ENCODE assay signal across 28 mouse cellular contexts in the genomic region with DNA sequence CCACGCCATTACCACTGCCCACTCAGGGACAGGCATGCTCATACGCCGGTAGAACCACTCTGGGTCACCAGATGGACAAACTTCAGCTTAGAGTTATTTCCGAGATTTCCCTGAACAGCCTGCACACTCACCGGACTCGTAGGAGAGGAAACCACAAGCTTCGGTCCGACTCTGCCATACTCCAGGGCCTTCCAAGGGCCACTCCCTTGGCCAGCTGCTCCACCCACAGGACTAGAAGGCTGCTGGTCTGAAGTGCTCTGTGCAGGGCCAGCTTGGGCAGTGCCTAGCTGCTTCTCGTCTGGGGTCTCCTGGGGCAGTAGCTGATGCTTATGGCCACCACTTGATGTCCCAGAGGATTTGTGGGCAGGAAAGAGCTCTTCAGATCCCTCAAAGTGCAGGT. TPM values are rescaled to one million over a fixed set of nuclear protein-coding genes. Genes with fewer than 3 reads are reported as not detected.
DNase-seq lines count a peak whose midpoint lies in the region; ATAC-seq and TF ChIP-seq lines count a peak whose summit lies in the region.
"Had no signal": no experiment of that assay in that cellular context is flagged by ENCODE, and none has a peak within 500 bp of the region (broad histone marks: within the 10 kb centered on the region; RNA-seq: fewer than 3 reads in every experiment).

No protein-coding gene starts in this region.

- 64% methylated on average over 9 of the region's 9 CpGs for WGBS in lung, embryonic 14.5 days
- WGBS in stomach, postnatal 0 days = 62% methylated on average over 9 of the region's 9 CpGs
- WGBS in midbrain, embryonic 16.5 days = 93% methylated on average over 9 of the region's 9 CpGs

- H3ac ChIP-seq in C2C12 (ENCODE audit: control insufficient read depth, insufficient read length, low read depth) = peak overlapping the region; percentile 19

- intact Hi-C loops in gastrocnemius, postnatal 36 days (cut with DNase I) = no loop called here

- TF ChIP-seq EP300 in stomach, postnatal 0 days (optimal IDR thresholded peaks at IDR 0.05) = no peak

- H3K9ac ChIP-seq in lung, embryonic 14.5 days = no peak overlapping the region
- H3K9ac ChIP-seq in stomach, postnatal 0 days (ENCODE audit: low read length) = no peak overlapping the region
- no peak overlapping the region for H3K9ac ChIP-seq in midbrain, embryonic 16.5 days (ENCODE audit: low read depth, low read length)
- H3K9ac ChIP-seq: heart, embryonic 13.5 days; kidney, embryonic 15.5 days; limb, embryonic 15.5 days; liver, embryonic 13.5 days; neural tube, embryonic 13.5 days had no signal

- no peaks in the 10 kb centered on the region for H3K9me3 ChIP-seq in lung, embryonic 14.5 days (ENCODE audit: low read depth, low read length)
- H3K9me3 ChIP-seq in stomach, postnatal 0 days (ENCODE audit: control insufficient read depth, low read length) = no peaks in the 10 kb centered on the region
- H3K9me3 ChIP-seq in midbrain, embryonic 16.5 days (replicated peaks; ENCODE audit: control insufficient read depth, low read length, poor library complexity, severe bottlenecking) = no peaks in the 10 kb centered on the region
- H3K9me3 ChIP-seq: heart, embryonic 13.5 days; hindbrain, embryonic 10.5 days; kidney, embryonic 15.5 days; limb, embryonic 10.5 days; limb, embryonic 15.5 days; liver, embryonic 13.5 days; neural tube, embryonic 13.5 days had no signal

- H3K27me3 ChIP-seq in C2C12 (ENCODE audit: control insufficient read depth, insufficient read depth, insufficient read length) = no peaks in the 10 kb centered on the region
- H3K27me3 ChIP-seq in lung, embryonic 14.5 days (ENCODE audit: insufficient read depth, low read length) = no peaks in the 10 kb centered on the region
- H3K27me3 ChIP-seq in stomach, postnatal 0 days (ENCODE audit: control insufficient read depth, insufficient read depth, low read length) = no peaks in the 10 kb centered on the region
- no peaks in the 10 kb centered on the region for H3K27me3 ChIP-seq in midbrain, embryonic 16.5 days (ENCODE audit: control insufficient read depth, insufficient read depth, low read depth, low read length)
- H3K27me3 ChIP-seq: CH12.LX; heart, embryonic 13.5 days; kidney, embryonic 15.5 days; limb, embryonic 15.5 days; liver, embryonic 13.5 days; neural tube, embryonic 13.5 days; Patski had no signal

- H3K79me3 ChIP-seq in C2C12 (ENCODE audit: low read depth) = peaks cover 10% of the 10 kb centered on the region

- peaks cover 34% of the 10 kb centered on the region for H3K79me2 ChIP-seq in C2C12 (ENCODE audit: control insufficient read depth, insufficient read depth)

- no peak overlapping the region for H3K4me2 ChIP-seq in lung, embryonic 14.5 days
- no peak overlapping the region for H3K4me2 ChIP-seq in stomach, postnatal 0 days (replicated peaks; ENCODE audit: low read depth)
- no peak overlapping the region for H3K4me2 ChIP-seq in midbrain, embryonic 16.5 days (ENCODE audit: low read length)
- H3K4me2 ChIP-seq: heart, embryonic 13.5 days; kidney, embryonic 15.5 days; limb, embryonic 15.5 days; liver, embryonic 13.5 days; neural tube, embryonic 13.5 days had no signal

- peak overlapping the region; percentile 10; the same call in 1 of the 2 replicates for H3K27ac ChIP-seq in lung, embryonic 14.5 days (ENCODE audit: low read depth)
- peak overlapping the region; percentile 40 for H3K27ac ChIP-seq in stomach, postnatal 0 days (replicated peaks)
- H3K27ac ChIP-seq in midbrain, embryonic 16.5 days (ENCODE audit: low read length) = no peak overlapping the region
- H3K27ac ChIP-seq: gastrocnemius, adult 2 months; heart, adult 2 months; heart, embryonic 13.5 days; hindbrain, embryonic 10.5 days; kidney, embryonic 15.5 days; limb, embryonic 10.5 days; limb, embryonic 15.5 days; liver, embryonic 13.5 days; neural tube, embryonic 13.5 days had no signal

- TF ChIP-seq CTCF in C2C12 (IDR thresholded peaks at IDR 0.05; ENCODE audit: control insufficient read depth, insufficient read depth, insufficient read length) = no peak
- no peak for TF ChIP-seq CTCF in lung, embryonic 14.5 days (IDR thresholded peaks at IDR 0.05; ENCODE audit: low read depth)
- no peak for TF ChIP-seq CTCF in stomach, postnatal 0 days (IDR thresholded peaks at IDR 0.05; ENCODE audit: low read depth)

- peak overlapping the region; percentile 3 for H3K4me3 ChIP-seq in C2C12 (ENCODE audit: insufficient read depth, poor library complexity, severe bottlenecking)
- no peak overlapping the region for H3K4me3 ChIP-seq in lung, embryonic 14.5 days (ENCODE audit: low read depth, low read length)
- no peak overlapping the region for H3K4me3 ChIP-seq in stomach, postnatal 0 days (ENCODE audit: low read depth, low read length)
- H3K4me3 ChIP-seq in midbrain, embryonic 16.5 days (ENCODE audit: low read depth, low read length) = no peak overlapping the region
- H3K4me3 ChIP-seq: erythroblast, embryonic 14.5 days; gastrocnemius, adult 2 months; heart, adult 2 months; heart, embryonic 13.5 days; hindbrain, embryonic 10.5 days; kidney, embryonic 15.5 days; limb, embryonic 10.5 days; limb, embryonic 15.5 days; liver, embryonic 13.5 days; neural tube, embryonic 13.5 days had no signal

- no peak for DNase-seq in lung, embryonic 14.5 days
- DNase-seq in lung, postnatal 14 days = peak; percentile 46
- DNase-seq in stomach, postnatal 0 days (ENCODE audit: low spot score) = peak; percentile 55
- no peak for DNase-seq in gastrocnemius, postnatal 36 days
- no peak for DNase-seq in cerebellum, adult 18-20 months
- DNase-seq: adrenal gland, postnatal 10 days; B cell, adult 2 months; cerebellum, postnatal 10 days; gastrocnemius, adult 2 months; heart, adult 2 months; heart, postnatal 10 days; kidney, adult 18-20 months; kidney, postnatal 25 days; liver, embryonic 13.5 days; midbrain, embryonic 14.5 days had no signal

- H3K36me3 ChIP-seq in C2C12 (ENCODE audit: control insufficient read depth, insufficient read depth) = peaks cover 11% of the 10 kb centered on the region
- H3K36me3 ChIP-seq in lung, embryonic 14.5 days (ENCODE audit: insufficient read depth) = peaks cover 10% of the 10 kb centered on the region; the same call in 1 of the 2 replicates
- no peaks in the 10 kb centered on the region; the same call in 1 of the 2 replicates for H3K36me3 ChIP-seq in stomach, postnatal 0 days (ENCODE audit: control insufficient read depth, insufficient read depth, low read length)
- peaks cover 8% of the 10 kb centered on the region for H3K36me3 ChIP-seq in midbrain, embryonic 16.5 days (ENCODE audit: control insufficient read depth, insufficient read depth, low read length)

- H3K4me1 ChIP-seq in lung, embryonic 14.5 days (ENCODE audit: insufficient read depth) = no peaks in the 10 kb centered on the region; the same call in none of the 2 replicates
- H3K4me1 ChIP-seq in stomach, postnatal 0 days (replicated peaks; ENCODE audit: control insufficient read depth, insufficient read depth) = peaks cover 5% of the 10 kb centered on the region; the same call in 1 of the 2 replicates
- no peaks in the 10 kb centered on the region for H3K4me1 ChIP-seq in midbrain, embryonic 16.5 days (ENCODE audit: control insufficient read depth, insufficient read depth, low read length)
- H3K4me1 ChIP-seq: limb, embryonic 15.5 days; neural tube, embryonic 13.5 days had no signal

- no peak for ATAC-seq in lung, embryonic 14.5 days (ENCODE audit: insufficient read depth)
- ATAC-seq in stomach, postnatal 0 days (ENCODE audit: low FRiP score, low TSS enrichment) = peak; percentile 42; the same call in 1 of the 2 replicates
- no peak for ATAC-seq in midbrain, embryonic 16.5 days
- ATAC-seq: forebrain, embryonic 16.5 days; hindbrain, embryonic 16.5 days; Patski had no signal

TF ChIP-seq in C2C12, 6 proteins besides CTCF, POLR2A, EP300 and RAD21:
- TF ChIP-seq MYOG (IDR thresholded peaks at IDR 0.05; ENCODE audit: control insufficient read depth, extremely low read depth, insufficient read length) = no peak
- no peak for TF ChIP-seq USF1 (IDR thresholded peaks at IDR 0.05; ENCODE audit: low read depth)
- peak; percentile 43 for TF ChIP-seq MYOD1 (IDR thresholded peaks at IDR 0.05; ENCODE audit: control insufficient read depth, insufficient read length, low read depth)
- no peak for TF ChIP-seq CEBPB (IDR thresholded peaks at IDR 0.05; ENCODE audit: low read depth)
TF ChIP-seq in C2C12: peak in this region for 1.

RNA-seq across cellular contexts. Expression of gene Arhgap27, which starts 23.3 kb away (rescaled TPM):
- polyA plus RNA-seq in C2C12 (2012; fragmentation: generic; extraction: Trizol) = 0.19 TPM
- polyA plus RNA-seq in lung, embryonic 14.5 days (2014; fragmentation: Nextera tagmentation; extraction: Ambion mirVana) = 16.8 and 20.6 TPM in 2 replicates
- polyA plus RNA-seq in stomach, postnatal 0 days (2015; fragmentation: Nextera tagmentation; extraction: Ambion mirVana) = 18.2 and 22.1 TPM in 2 replicates
- total RNA-seq in gastrocnemius, postnatal 36 days (2021) = 1 to 10 TPM; 4.6 to 4.8 TPM
- 3.8 and 4.4 TPM in 2 replicates for polyA plus RNA-seq in midbrain, embryonic 16.5 days (2015; fragmentation: Nextera tagmentation; extraction: Ambion mirVana)

RNA-seq across cellular contexts. Expression of gene Plekhm1, which starts 25.7 kb away (rescaled TPM):
- 7.1 TPM for polyA plus RNA-seq in C2C12 (2012; fragmentation: generic; extraction: Trizol)
- 9.3 and 9.4 TPM in 2 replicates for polyA plus RNA-seq in lung, embryonic 14.5 days (2014; fragmentation: Nextera tagmentation; extraction: Ambion mirVana)
- 3.6 and 4.2 TPM in 2 replicates for polyA plus RNA-seq in stomach, postnatal 0 days (2015; fragmentation: Nextera tagmentation; extraction: Ambion mirVana)
- 10 to 100 TPM; 10.6 to 11.8 TPM for total RNA-seq in gastrocnemius, postnatal 36 days (2021)
- 8.9 and 9.6 TPM in 2 replicates for polyA plus RNA-seq in midbrain, embryonic 16.5 days (2015; fragmentation: Nextera tagmentation; extraction: Ambion mirVana)

Comparison
In these comparisons a context has a peak if more than half of its experiments do, and no peak if none do; other contexts are left out.
1. DNase-seq: peak in lung, postnatal 14 days (single experiment) and stomach, postnatal 0 days (single experiment); none in lung, embryonic 14.5 days (single experiment), gastrocnemius, postnatal 36 days (0 of 2) and cerebellum, adult 18-20 months (0 of 2).